Mouse (Mus musculus) embryo, embryonic 11 days (tissue): ENCODE measurements around the gene Prkcq.

Source experiments
- DNase-seq: peaks from one replicate; pipeline ENCODE4 v3.0.0-alpha.2; 2015

The Prkcq gene

DNA sequence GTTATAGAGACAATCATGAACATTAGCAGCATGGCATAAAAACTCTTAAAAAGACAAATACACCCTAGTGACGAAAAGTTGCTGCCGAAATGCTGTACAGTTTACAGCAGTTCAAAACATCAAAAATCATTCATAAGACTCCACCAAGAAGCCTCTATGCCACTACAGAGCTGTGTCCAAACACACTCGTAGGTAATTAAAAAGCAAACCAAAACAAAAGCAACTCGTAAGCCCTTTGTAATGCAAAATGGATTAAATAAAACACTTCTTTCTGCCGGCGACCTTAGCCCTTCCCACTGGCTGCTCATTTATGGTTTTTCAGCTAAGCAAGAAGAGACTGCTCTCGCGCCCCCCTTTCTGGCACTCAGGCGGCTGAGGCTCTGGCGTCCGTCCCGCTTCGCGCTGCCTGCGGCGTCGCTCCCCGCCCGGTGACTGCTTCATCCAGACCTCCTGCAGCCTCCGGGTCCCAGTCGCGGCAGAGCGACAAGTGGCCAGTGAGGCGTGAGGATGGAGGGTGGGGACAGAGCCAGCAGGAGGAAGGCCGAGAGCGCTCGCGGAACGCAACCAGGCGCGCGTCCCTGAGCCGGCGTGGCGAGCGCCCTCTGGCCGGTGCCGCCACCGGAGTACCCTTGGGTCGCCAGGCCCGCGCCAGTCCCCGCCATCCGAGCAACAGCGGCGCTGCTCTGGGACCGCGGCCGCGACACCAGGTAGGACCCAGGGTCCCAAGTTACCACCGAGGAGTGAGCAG is at the start of gene Prkcq:
Gene Prkcq (plus strand): TSS at position 355 of the 748 bp plus-strand sequence.
- DNase-seq, result peak; percentile 77

DNA sequence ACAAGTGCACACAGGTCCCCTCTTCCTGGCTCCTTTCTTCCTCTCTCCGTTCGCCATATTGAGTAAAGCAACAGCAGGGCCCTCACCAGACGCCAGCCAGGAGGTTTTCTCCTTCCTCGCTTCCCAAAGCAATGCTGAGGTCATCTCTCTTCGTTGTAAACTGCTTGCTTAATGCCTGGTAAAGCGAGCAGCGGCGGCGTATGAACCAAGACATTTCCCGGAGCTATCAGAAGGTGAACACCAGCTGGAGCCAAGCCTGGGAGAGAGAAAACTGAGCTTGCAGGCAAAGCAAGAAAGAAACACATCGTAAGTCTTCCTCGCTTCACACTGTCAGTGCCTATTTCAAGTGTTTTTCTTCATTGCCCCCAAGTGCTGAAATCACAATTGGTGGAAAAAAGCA is 41.0 kb upstream of the Prkcq start:
- DNase-seq, result no peak

DNA sequence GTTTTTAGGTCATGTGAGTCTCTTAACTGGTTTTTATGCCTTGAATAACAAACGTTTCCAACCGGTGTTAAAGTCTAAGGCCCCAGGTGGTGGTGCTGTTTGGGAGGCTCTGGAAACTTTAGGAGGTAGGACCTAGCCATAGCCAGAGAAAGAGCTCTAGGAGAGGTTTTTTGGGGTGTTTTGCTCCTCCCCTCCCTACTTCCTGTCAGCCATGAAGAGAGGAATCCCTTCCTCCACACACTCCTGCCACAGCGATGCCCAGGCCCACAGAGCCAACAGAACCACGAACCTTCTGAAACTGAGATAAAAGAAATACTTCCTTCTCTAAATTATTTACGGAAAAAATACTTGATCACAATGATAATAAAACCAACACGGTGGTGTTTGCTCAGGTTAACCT is 36.2 kb upstream of the Prkcq start:
- no peak for DNase-seq

DNA sequence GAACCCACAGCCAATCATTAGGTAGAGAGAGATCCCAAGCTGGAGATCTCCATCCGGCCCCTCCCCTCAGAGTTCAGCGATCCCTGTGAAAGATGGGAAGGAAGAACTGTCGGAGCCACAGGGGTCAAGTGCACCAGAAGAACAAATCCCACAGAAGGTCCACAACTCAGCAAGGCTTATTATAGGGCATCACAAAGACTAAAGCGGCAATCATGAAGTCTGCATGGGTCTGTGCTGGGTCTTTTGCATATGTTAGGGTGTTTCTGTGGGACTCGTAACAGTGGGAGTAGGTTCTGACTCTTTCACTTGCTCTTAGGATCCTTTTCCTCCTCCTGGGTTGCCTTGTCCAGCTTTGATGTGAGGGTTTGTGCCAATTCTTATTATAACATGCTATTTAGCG is 33.8 kb upstream of the Prkcq start:
- DNase-seq, result no peak

DNA sequence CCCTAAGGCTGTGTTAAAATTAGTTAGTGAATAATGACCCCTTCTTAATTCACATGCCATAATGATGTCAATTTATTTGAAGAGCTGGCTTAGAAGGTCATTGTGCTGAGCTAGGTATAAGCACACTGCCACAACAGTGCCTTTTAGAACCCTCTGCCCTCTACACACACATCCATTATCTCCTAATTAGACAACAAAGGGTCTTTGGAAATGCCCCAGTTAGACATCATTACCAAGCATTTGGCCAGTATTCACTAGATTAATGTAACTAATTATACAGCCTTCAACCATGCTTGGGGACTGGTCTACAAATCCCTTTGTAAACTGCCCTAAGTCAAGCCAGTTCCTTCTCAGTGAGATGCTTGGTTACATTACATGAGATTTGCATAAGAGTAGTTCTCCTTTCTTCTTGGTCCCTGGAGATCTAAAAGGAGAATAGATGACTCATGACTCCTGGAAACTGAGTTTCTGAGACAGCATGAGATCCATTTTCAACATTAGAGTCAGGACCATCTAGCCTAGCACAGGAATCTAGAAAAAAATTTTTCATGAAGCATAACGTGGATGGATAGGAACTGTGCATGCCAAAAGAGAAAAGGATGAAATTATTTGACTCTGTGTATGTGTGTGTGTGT is 32.3 kb upstream of the Prkcq start:
- no peak for DNase-seq

DNA sequence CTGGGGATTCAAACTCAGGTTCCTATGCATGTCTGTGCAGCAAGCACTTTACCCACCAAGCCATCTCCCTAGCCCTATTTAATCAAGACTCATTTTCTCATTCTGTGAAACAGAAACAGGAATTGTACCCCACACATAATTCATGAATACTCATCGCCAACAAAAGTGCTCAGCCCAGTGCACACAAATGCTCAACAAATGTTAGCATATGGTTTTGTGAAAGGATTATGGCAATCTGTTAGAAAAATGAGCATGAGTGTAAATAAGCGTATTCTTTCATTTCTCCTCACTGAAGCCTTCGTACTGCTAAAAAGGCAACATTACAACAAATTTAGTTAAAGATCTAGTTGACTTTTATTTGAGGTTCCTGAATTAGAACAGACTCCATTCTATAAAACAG is 31.5 kb upstream of the Prkcq start:
- no peak for DNase-seq

DNA sequence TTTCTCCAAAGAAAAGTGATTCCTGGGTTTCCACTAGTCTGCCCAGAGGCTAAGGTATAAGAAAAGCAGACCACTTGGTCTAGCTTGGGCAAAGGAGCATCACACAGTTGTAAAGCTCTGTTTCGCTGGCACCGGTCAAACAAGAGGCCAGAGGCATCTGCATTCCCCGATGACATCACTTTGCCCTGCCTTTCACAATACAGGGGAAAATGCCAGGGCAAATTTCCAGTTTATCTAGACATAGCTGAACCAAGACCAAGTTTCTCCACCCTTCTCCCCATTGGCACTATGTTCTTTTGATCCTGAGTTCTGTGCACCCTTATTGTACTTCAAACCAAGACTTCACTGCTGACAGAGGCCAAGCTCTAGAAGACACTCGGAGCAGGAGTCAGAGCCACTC is 22.8 kb upstream of the Prkcq start:
- DNase-seq, result no peak

DNA sequence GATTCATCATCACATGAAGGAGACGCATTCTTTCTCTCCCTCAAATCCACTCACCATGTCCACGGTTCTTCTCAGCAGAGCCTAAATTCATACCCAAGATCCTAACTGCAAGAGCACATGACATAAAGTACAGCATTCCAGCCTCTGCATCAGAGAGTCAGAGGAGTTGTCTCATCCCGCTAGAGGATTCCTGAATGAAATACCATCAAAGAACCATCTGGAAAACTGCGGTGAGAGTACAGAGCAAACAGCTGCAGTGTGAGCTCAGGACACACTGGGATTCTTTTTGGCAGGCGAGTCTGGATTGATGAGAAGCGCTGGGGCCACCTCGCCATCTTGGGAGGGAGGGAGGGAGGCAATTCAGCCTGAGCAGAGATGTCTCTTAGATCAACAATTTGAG is 20.9 kb upstream of the Prkcq start:
- DNase-seq, result no peak

DNA sequence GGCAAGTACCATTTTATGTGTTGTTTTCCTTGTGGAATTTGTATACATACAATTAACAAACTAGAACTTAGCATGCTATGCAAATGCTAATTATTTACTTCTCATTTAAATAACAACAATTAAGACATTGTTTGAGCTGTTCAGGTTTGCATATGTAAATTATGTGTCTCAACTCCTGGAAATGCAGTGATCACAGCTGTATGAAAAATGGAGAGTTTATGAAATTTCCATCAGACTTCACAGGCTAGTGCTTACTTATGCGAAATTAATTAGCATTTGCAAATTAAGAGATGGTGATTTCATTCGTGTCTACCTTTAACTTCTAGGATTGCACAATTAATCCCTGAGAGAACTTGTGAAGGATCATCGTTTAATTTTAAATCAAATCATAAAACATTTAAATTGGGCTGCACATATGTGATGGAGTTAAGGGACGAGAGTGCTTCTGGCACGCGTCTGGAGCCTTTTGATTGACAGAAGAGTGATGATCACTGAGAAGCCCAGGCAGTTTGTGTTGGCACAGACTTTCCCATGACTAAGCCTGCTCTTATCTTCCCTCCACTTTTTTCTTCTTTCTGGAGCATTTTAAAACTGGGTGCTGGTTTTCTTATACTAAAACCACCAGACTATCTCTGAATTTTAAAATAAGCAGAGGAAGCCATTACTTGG is 20.1 kb upstream of the Prkcq start:
- DNase-seq, result no peak

DNA sequence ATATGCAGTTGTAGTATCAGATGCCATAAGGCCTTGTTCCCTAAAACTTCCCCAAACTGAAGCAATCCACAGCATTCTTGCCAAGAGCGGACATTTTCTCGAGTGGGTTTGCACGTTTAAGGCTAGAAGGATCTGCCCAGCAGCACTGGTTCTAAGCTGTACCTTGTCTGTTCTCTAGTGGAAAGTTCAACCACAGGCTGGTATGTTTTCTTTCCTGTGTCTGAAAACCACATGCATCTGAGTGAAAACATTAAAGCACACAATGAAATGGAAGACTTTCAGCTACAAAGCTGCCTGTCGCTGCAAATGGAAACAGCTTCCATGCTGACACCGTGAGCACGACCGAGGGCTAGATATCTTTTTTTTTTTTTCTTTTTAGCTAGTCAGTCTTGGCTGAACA is 12.3 kb upstream of the Prkcq start:
- no peak for DNase-seq

DNA sequence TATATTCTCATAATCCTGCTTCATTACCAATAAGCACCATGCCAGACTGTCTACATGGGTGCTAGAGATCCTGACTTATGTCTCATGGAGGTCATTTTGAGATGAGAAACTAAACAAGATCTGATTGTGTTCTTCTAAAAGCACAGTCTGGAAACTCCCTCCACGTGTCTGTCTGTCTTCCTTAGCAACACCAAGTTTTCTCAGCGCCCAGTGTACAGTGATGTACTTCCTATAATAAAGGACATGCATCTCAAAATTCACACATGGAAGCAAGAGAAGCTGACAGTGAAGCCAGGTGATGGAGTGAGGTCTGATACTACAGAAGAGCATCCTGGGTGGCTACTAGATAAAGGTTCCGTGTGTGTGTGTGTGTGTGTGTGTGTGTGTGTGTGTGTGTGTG is 11.2 kb upstream of the Prkcq start:
- no peak for DNase-seq

DNA sequence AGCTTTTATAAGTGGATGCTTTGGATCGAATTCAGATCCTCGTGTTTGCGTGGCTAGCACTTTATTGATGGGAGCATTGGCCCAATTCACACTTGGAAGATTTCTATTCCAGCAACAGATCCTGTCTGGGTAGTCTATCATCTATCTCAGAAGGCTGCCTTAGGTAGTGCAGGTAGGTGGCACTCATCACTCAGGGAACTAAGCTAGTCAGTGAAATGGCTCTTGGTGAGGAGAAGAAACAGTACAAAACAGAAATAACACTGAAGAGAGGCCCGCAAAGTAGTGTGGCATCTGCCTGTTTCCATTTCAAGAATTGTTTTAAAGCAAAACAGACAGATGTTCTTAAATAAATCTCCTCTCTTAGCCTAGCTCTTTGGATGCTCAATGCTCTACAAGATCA is 10.6 kb upstream of the Prkcq start:
- no peak for DNase-seq

DNA sequence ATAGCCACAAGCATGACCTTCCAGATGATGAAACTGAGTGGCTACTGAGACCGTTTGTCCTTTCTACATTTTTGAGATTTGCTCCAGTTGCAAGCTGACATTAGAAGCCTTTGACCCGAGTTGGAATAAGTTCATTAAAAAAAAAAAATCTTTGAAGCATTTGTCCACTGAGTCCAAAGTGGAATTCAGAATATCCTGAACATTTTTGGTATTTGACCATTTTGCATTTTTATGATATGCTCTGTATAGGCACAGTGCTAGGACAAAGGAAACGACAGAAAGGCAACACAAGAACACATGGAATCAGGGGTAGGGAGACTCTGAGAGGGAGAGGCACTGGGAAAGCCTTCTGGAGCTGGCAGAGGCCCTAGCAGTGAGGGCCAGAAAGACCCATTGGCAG is 9.2 kb upstream of the Prkcq start:
- DNase-seq, result no peak

DNA sequence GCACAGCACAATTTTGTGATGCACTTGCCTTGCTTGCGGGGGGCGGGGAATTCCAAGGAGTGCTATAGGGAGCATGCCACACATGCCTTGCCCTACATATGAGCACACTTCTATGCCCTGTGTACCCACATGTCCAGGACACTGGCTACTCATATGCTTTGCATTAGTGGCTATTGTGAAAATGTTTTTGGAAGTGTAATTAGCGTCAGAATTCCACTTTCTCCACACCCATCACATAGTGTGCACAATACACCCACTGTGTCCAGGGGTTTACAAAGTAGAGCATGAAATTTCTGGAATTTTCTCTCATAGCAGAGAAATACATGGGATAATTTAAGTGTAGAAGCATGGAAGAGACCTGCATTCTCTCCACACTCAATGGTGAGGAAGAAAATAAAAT is 7.7 kb upstream of the Prkcq start:
- no peak for DNase-seq

DNA sequence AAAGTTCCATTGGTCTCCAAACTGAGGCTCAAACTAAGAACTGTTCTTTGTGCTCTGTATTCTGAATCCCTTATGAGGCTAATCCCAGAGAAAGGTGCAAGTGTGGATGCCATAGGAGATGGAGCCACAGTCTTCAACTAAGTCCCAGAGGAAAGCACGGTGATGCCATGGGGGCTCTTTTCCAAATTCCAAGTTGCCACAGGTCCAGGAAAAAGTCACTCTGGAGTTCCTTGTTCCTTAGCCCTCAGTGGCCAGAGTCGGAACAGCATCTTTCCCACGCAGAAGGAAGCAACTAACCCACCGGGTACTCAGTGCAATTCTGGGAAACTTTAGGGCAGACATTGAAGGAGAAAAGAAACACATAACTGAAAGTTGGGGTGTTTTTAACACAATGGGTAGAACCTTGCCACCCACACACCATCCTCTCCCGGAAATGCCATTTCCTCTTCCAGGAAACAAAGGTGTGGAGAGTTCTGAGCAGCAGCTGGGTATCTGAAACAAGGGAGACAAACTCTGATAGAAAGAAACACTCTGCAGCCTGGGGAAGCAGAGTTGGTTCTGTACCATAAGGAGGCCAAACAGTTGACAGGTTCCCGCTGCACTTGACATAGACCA is 2.1 kb upstream of the Prkcq start:
- DNase-seq, result no peak

DNA sequence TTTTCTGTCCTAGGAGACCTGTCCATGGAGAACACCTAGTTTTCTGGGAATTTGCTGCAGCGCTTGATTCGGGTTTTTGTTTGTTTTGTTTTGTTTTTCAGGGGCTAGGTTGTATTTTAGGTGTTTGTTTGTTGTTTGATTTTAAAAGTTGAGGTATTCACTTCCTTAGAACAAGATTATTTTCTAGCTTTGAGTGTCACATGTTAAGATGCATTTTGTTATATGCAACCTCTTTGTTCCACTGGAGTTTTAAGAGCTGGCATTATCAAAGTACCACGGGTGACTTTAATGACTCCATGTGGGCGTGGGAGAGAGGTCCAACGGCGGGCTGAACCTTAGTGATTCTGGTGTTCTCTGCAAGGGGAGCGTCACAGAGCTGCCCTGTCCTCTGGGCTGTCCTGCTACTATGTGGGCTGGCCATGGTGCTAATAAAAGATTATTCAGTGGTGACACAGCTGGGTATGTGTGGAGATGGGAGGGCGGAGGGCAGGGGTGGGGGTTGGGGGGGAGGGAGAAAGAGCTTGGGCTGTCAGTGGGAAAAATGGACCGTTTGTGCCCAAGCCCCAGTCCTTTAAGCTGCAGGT is 1.0 kb downstream of the Prkcq start:
- peak; percentile 18 for DNase-seq

DNA sequence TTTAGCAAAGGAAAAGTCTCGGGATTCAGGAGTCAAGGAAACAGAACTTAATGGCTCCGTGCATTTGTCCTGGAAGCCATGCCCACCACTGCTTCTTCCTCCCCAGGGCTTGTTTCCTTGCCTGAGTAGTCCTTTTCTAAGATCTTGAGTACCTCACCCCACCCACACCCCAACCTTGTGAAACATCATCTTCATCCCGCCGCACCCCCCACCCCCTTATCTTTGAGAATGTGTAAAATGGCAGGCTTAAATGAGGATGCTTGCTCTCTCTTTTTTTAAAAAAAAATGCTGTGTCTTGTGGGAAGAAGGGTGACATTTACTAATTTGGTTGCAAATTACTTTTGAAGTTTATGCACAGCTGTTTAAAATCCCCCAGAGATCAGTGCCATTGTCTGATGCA is 1.6 kb downstream of the Prkcq start:
- DNase-seq, result no peak

DNA sequence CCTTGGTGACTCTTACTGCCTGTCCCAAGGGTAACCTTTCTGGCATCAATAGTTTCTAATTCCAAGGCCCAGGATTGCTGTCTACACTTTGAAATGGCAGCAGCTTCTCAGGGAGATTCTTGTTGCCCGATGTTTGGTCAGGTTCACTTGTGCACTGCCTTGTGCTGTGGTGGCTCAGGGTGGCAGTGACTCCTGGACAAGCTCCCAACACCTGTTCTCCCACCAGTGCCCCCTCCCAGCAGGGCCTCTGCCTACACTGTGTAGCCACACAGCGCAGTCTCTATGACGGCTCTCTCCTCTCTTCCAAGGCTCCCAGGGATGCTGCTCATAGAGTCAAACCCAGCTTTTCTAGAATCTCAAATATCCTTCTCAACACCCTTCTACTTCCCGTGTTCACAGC is 2.2 kb downstream of the Prkcq start:
- DNase-seq, result no peak

DNA sequence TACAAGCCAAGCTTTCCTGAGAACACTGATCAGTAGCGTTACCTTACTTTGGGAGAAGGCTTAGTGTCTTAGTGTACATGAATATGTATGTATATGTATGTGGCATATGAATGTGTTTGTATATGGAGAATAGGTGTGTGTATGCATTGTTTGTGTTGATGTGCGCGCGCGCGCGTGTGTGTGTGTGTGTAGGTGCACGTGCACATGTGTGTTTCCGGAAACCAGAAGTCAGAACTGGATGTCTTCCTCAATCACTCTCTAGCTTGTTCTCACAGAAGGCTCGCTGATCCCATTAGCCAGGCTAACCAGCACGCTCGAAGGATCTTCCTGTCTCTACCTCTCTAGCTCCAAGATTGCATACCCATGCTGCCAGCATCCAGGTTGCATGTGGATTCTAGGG is 6.0 kb downstream of the Prkcq start:
- no peak for DNase-seq

DNA sequence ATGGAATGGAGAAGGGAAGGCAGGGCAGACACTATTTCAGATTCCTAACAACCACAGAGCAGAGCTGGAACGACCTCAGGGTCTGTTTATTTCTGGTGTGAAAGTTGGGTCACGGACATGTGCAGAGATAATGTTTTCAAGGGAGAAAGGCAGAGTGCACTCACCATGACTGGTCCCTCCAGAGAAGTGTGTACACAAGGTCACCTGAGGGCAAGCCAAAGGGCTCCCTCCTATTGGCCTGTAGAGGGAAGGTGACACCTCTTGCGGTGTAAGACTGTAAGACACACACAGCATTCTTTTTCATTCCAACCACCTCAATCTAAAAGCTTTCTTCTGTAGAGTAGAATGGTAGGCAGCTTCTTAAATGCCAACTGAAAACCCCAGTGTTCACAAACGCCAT is 9.6 kb downstream of the Prkcq start:
- no peak for DNase-seq

DNA sequence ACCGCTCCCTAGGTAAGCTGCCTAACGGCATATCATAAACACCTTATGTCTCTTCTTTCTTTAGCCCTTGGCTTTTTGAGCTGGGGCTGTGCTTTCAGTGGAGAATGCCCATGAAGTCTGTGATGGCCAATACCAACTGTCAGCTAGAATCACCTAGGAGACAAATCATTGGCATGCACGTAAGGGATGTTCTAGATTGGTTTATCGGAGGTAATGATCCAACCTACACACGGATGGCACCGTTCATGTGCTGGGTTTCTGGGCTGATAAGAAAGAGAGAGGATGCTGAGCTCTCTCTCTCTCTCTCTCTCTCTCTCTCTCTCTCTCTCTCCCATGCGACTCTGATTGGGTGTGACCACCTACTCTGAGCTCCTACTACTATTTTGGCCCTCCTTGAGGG is 10.2 kb downstream of the Prkcq start:
- no peak for DNase-seq

DNA sequence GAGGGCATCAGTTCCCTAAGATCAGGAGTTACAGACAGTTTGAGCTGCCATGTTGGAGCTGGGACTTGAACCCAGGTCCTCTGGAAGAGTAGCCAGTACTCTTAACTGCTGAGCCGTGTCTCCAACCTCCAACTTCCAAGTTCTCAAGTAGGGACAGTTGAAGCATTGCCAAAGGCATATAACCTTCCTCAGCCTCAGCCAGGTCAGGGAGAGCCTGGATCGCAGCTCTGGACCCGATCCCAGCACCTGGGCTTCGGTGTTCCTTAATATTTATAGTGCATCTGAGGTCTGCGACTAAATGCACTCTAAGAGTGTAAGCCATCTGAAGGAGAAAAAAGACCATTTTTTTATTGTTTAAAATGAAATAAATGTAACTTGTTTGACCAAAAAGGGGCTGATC is 12.1 kb downstream of the Prkcq start:
- DNase-seq, result no peak

DNA sequence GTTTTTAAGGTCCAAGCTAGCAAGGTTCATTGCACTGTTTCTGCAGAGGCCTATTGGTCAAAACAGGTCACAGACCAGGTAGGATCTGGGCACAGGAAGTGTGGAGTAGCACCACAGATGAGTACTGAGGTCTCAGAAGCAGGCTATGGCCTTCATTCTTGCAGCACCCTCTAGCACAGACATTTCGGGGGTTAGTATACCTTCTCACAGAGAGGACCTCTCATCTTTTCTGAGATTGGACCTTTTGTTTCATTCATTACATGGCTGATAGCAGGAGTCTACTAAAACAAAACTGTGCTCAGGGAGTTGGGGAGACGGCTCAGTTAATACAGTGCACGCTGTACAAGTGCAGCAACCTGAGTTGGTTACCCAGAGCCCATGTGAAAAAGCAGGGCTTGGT is 14.7 kb downstream of the Prkcq start:
- DNase-seq, result no peak

DNA sequence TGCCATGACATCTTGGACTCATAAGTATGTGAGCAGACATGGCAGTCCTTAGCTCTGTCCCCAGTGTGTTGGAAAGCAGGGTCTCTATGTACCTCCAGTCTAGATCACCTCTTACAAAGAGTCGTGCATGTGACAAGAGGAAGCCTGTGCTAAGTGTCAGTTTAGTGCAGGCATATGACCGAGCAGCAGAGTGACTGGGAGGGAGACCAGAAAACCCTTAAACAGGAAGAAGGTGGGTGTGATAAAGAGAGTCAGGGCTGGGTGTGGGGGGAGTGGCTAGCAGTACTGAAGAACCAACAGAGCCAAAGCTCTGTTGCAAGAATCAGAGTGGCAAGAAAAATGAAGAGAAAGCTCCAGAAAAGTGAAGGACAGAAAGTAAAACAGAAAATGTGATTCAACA is 15.3 kb downstream of the Prkcq start:
- no peak for DNase-seq
